Mouse (Mus musculus) limb, embryonic 14.5 days (tissue): Measurements from ENCODE around the gene Carm1. TPM values are rescaled to one million over a fixed set of nuclear protein-coding genes. Genes with fewer than 3 reads are reported as not detected.
A peak's percentile ranks its signal among the peaks of the same experiment; 100 is the strongest.
"Not testable (repeated sequence)": the region's sequence is repeated elsewhere in the genome, so short reads cannot be mapped to it uniquely, and the experiment has no call there.

Experiments used
- ATAC-seq: fragments of 200-750 bp; cut with Nextera tagmentation; 2 replicates; pipeline ENCODE4 v1.8.0; 2017; ENCODE audit warnings: low read depth, moderate number of reproducible peaks, moderate TSS enrichment; ENCODE audit not compliant: low FRiP score
- DNase-seq: peaks from one replicate; pipeline ENCODE4 v3.0.0-alpha.2; 2015; ENCODE audit warnings: low spot score
- H3K27ac ChIP-seq: fragments of 300-500 bp; sonication (generic); replicated peaks from 2 replicates; pipeline ENCODE4 v1.5.1; 2014; ENCODE audit warnings: low read depth, mild to moderate bottlenecking, low read length, moderate library complexity, mixed read lengths
- H3K27me3 ChIP-seq: fragments of 300-500 bp; sonication (generic); 2 replicates; pipeline ENCODE4 v1.6.1; 2014; ENCODE audit warnings: low read length, mixed read lengths; ENCODE audit not compliant: control insufficient read depth, insufficient read depth
- H3K36me3 ChIP-seq: fragments of 300-500 bp; sonication (generic); 2 replicates; pipeline ENCODE4 v1.6.1; 2014; ENCODE audit warnings: mild to moderate bottlenecking, low read length, moderate library complexity, mixed read lengths; ENCODE audit not compliant: control insufficient read depth, insufficient read depth
- H3K4me1 ChIP-seq: fragments of 300-500 bp; sonication (generic); 2 replicates; pipeline ENCODE4 v1.6.1; 2014; ENCODE audit warnings: antibody characterized with exemption, low read length, mixed read lengths; ENCODE audit not compliant: control insufficient read depth, insufficient read depth
- H3K4me2 ChIP-seq: fragments of 300-500 bp; sonication (generic); replicated peaks from 2 replicates; pipeline ENCODE4 v1.6.1; 2014; ENCODE audit warnings: low read depth, mild to moderate bottlenecking, low read length, moderate library complexity; ENCODE audit not compliant: severe bottlenecking
- H3K4me3 ChIP-seq: fragments of 300-500 bp; sonication (generic); replicated peaks from 2 replicates; pipeline ENCODE4 v1.5.1; 2014; ENCODE audit warnings: low read length
- H3K9ac ChIP-seq: fragments of 300-500 bp; sonication (generic); 2 replicates; pipeline ENCODE4 v1.6.1; 2014; ENCODE audit warnings: mild to moderate bottlenecking, low read depth, low read length, moderate library complexity; ENCODE audit not compliant: severe bottlenecking
- H3K9me3 ChIP-seq: fragments of 300-500 bp; sonication (generic); 2 replicates; pipeline ENCODE4 v1.6.1; 2016; ENCODE audit warnings: low read length; ENCODE audit not compliant: control insufficient read depth
- POLR2A ChIP-seq: fragments of 200-500 bp; IDR thresholded peaks from 2 replicates; pipeline ENCODE4 v1.8.0; 2012; ENCODE audit warnings: inconsistent platforms, mild to moderate bottlenecking, moderate library complexity, borderline replicate concordance; ENCODE audit not compliant: insufficient read depth, insufficient read length; ENCODE audit errors: extremely low read depth
- WGBS: fragments of 180-500 bp; shearing (Covaris S2); extraction: QIAGEN DNeasy Blood & Tissue Kit; methylation state at CpG from one replicate; pipeline ENCODE4 v1.1.7; 2014; 5-methylcytosine and 5-hydroxymethylcytosine counted together
- polyA plus RNA-seq, 2 experiments: library from polyadenylated mRNA; depleted of rRNA in 1 of 2; stranded (reverse) in 1 of 2; unstranded in 1 of 2; fragments of >200 nt; fragmentation: Nextera tagmentation in 1 of 2; extraction: Ambion mirVana in 1 of 2; gene quantifications; 2 replicates each; pipeline versions ENCODE4 v1.2.1 to v1.2.3; 2012 to 2014

Carm1 gene
- polyA plus RNA-seq, 2 experiments, result 71.5 to 171 TPM

GRCm38 (mm10) chr9:21591127-21591830 is 44.6 kb downstream of the Carm1 start:
- Histone ChIP-seq H3K27ac (no peak overlapping the region), H3K4me2 (peak overlapping the region; percentile 84; the same call in 1 of the 2 replicates), H3K9ac (peak overlapping the region; percentile 57; the same call in 1 of the 2 replicates), H3K36me3 (peaks cover 63% of the 10 kb centered on the region), H3K4me3 (no peak overlapping the region; the same call in 1 of the 2 replicates), H3K4me1 (peaks cover 15% of the 10 kb centered on the region; the same call in 1 of the 2 replicates), H3K9me3 (no peaks in the 10 kb centered on the region), H3K27me3 (no peaks in the 10 kb centered on the region)
- no peak for TF ChIP-seq POLR2A
- ATAC-seq, result no peak
- no peak for DNase-seq
- 86% methylated on average over 6 of the region's 6 CpGs for WGBS

GRCm38 (mm10) chr9:21591831-21592702 is 45.4 kb downstream of the Carm1 start:
- peaks cover 61% of the 10 kb centered on the region for H3K36me3 ChIP-seq
- 0 out of 2 replicates have a peak overlapping the region, but pooled peaks have one; percentile 15 for H3K27ac ChIP-seq
- H3K27me3 ChIP-seq, result no peaks in the 10 kb centered on the region
- H3K4me1 ChIP-seq, result peaks cover 15% of the 10 kb centered on the region; the same call in 1 of the 2 replicates
- H3K4me2 ChIP-seq, result peak overlapping the region; percentile 84
- no peak; the same call in 1 of the 2 replicates for TF ChIP-seq POLR2A
- WGBS, result 19% methylated on average over 17 of the region's 17 CpGs
- DNase-seq (no peak), ATAC-seq (peak; percentile 60)
- no peaks in the 10 kb centered on the region for H3K9me3 ChIP-seq
- peak overlapping the region; percentile 90 for H3K4me3 ChIP-seq
- peak overlapping the region; percentile 57 for H3K9ac ChIP-seq

GRCm38 (mm10) chr9:21592703-21593121 is 46.0 kb downstream of the Carm1 start, which contains the start of the genes Timm29 and Yipf2:
Timm29 (plus strand) TSS chr9:21592722.
Yipf2 (minus strand) TSS chr9:21592828.
- H3K4me3 ChIP-seq, result peak within 1 kb of the TSS; percentile 90
- H3K9ac ChIP-seq, result peak within 1 kb of the TSS; percentile 88
- ATAC-seq (peak; percentile 90), DNase-seq (peak; percentile 98)
- peaks cover 55% of the 10 kb centered on the region for H3K36me3 ChIP-seq
- peak within 1 kb of the TSS; percentile 84 for H3K4me2 ChIP-seq
- no peaks in the 10 kb centered on the region for H3K9me3 ChIP-seq
- H3K4me1 ChIP-seq, result peaks cover 15% of the 10 kb centered on the region; the same call in 1 of the 2 replicates
- TF ChIP-seq POLR2A, result no peak
- WGBS, result under 1% methylated on average over 30 of the region's 30 CpGs
- H3K27me3 ChIP-seq, result no peaks in the 10 kb centered on the region
- peak within 1 kb of the TSS; percentile 71 for H3K27ac ChIP-seq

- H3K27ac ChIP-seq, result peak overlapping the region; percentile 71
- 4% methylated on average over 41 of the region's 69 CpGs for WGBS
- peaks cover 15% of the 10 kb centered on the region; the same call in 1 of the 2 replicates for H3K4me1 ChIP-seq
- H3K9me3 ChIP-seq, result no peaks in the 10 kb centered on the region
- H3K9ac ChIP-seq, result peak overlapping the region; percentile 88
- H3K27me3 ChIP-seq, result no peaks in the 10 kb centered on the region
- peak overlapping the region; percentile 90 for H3K4me3 ChIP-seq
- TF ChIP-seq POLR2A, result no peak
- peaks cover 50% of the 10 kb centered on the region for H3K36me3 ChIP-seq
- H3K4me2 ChIP-seq, result peak overlapping the region; percentile 84
- ATAC-seq (peak; percentile 25), DNase-seq (no peak)
These were observed 46.5 kb downstream of the Carm1 start for GRCm38 (mm10) chr9:21593122-21593721.

- not testable (repeated sequence) for H3K27ac ChIP-seq, H3K27me3 ChIP-seq, ATAC-seq, DNase-seq, H3K9me3 ChIP-seq
- 85% methylated on average over 8 of the region's 8 CpGs for WGBS
- Histone ChIP-seq H3K4me1 (peaks cover 15% of the 10 kb centered on the region; the same call in 1 of the 2 replicates), H3K36me3 (peaks cover 39% of the 10 kb centered on the region), H3K9ac (0 out of 2 replicates have a peak overlapping the region, but pooled peaks have one; percentile 88), H3K4me3 (peak overlapping the region; percentile 90), H3K4me2 (0 out of 2 replicates have a peak overlapping the region, but pooled peaks have one; percentile 84)
These were observed 47.7 kb downstream of the Carm1 start for GRCm38 (mm10) chr9:21594350-21594749.
